Mouse (Mus musculus): ENCODE results near the gene Pla2g4b.
A peak's percentile ranks its signal among the peaks of the same experiment; 100 is the strongest.

Gene Pla2g4b

DNA sequence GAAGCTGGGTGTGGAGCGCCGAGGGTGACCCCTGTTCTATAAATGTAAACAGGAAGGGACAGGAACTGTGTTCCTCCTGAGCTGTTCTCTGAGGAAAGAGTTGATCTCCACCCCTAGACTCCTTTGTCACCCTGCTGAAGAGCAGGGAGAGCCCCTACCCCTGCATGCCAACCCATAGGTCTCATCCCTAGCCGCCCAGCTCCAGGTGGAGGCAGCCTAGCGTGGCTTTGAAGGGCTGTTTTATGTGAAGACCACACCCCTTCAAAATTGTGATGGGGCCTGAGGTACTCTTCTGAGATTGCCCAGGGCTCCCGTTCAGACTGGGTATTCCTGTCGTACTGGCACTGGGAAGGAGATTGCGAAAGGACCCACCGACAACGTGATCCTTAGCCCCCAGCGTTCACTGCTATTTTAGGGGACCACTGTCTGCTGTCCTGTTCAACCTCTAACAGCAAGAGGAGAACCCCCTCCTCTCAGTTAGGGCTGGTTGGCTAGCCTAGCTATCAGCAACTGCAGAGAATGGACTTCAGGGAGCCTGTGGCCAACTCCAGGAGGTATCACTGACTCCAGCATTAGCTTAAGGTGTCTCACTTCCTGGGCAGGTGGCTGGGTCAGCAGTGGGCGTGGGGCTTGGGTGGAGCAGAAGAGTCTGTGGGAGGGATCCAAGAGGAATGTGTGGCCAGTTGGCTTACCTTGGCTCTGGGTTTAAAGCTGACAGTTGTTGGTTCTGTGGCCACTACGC is at the start of gene Pla2g4b:
Gene Pla2g4b (plus strand): TSS at position 692 of the 742 bp plus-strand sequence.
- DNase-seq (ENCODE audit: low spot score): no peak

- no peak for DNase-seq (ENCODE audit: low spot score)
Measured at GRCm38 (mm10) chr2:119985871-119986270, 47.3 kb upstream of the Pla2g4b start.

- no peak for DNase-seq (ENCODE audit: low spot score)
Measured at GRCm38 (mm10) chr2:119986369-119986768, 46.8 kb upstream of the Pla2g4b start.

- no peak for DNase-seq (ENCODE audit: low spot score)
Measured at GRCm38 (mm10) chr2:119987441-119987840, 45.8 kb upstream of the Pla2g4b start.

DNA sequence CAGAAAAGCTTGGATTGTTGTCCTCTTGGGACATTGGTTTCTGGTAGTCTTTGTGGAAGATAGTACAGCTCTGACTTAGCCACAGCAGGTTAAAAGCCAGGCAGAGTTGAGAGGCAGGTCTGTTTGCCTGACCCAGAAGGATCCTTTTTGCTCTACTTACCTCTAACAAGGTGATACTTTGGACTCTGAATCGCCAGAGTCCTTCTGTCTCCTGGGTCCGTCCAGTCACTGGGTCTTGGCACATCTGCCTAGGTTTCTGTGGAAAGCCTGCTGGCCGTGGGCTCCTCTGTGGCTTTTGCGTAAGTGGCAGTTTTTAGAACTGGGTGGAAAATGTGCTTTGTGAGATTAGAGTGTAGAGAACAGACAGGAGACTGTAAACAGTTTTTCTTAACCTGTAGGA is 44.3 kb upstream of the Pla2g4b start:
- no peak for DNase-seq (ENCODE audit: low spot score)

DNA sequence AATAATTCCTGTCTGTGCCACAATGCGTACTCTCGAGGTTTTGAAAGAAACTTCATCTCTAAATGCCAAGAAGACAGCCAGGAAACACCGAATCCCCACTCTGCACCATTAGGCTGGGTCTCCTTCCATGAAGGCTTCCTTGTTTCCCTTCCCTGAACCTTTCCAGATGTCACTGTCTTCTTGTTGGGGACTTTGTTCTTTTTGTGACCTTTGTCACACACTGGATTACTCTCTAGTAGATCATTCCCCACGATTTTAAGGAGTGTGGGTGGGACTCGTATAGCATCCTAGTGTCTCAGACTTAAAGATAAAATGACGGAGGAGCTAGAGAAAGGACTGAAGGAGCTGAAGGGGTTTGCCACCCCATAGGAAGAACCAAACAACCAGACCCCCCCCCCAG is 42.3 kb upstream of the Pla2g4b start:
- DNase-seq (ENCODE audit: low spot score): no peak

DNA sequence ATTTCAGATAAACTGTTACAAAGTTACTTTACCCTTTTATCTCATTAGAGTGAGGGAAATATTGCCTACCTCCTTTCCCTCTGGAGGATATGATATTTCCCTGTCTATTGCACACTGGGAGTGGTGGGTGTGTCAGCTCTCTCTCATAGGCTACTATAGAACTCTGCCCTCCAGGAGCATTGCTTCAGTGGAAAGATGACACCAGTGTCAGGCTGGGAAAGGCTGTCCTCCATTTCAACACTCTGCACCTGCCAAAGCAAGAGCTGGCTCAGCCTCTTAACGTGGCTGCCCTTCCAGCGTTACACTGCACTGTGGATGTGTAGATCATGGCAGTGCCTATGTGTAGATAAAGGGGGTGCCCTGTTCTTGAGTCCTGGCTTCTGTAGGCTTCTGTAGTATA is 40.9 kb upstream of the Pla2g4b start:
- no peak for DNase-seq (ENCODE audit: low spot score)

DNA sequence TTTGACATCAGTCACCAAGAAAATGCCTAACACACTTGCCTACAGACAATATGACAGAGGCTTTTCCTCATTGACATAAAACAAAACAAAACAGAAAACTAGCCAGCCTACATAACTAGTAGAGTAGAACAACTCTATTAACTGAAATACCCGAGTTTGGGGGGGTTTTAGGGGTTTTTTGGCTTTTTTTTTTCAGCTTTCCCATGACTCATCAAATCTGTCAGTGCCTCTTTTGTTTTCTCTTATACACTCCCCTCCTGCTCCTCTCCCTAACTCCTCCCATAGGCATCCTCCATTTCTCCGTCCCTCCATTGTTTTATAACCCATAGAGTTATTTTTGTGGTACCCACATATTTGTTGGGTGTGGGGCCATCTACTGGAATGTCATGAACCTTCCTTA is 39.7 kb upstream of the Pla2g4b start:
- DNase-seq (ENCODE audit: low spot score): no peak

GRCm38 (mm10) chr2:119994839-119995238 is 38.4 kb upstream of the Pla2g4b start:
- DNase-seq (ENCODE audit: low spot score): no peak

DNA sequence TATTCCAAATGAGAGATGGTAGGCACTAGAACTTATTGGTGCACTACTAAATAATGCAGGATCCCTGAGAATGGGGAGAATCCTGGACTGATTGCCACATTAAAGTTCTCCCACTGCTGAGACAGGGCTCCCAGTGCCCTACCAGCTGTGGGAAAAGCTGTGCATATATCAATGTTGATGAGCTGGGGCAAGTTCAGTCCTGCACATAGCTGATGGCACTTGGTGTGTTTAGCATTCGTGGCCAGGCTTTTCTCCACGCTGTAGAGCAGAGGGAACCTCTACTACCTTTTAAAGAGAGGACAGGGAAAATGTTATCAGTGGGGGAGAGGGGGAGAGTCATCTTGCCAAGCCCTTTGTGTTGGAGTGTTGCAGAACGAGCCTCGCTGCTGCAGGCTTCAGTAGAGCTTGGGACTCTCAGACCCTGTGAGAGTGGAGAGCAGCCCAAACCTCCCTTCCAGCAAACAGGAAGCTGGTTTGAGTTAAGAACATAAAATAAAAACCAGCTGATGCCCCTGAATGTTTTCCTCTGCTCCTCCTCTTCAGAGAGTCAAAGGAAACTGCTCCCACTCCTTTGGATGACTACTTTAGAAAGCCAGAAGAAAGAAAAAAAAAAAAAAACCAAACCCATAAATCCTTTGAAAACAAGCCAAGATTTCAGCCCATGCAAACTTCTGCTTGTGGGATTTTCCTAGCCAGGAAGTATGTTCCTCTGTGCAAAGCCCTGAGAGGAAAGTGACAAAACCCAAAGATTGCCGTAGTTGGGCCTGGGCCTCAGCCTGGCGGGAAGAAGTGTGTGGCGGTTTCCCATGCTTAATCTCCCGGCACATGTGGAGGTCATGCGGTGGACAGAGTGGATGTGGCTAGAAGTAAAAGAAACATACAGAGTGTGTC is 37.6 kb upstream of the Pla2g4b start:
- no peak for DNase-seq (ENCODE audit: low spot score)

DNA sequence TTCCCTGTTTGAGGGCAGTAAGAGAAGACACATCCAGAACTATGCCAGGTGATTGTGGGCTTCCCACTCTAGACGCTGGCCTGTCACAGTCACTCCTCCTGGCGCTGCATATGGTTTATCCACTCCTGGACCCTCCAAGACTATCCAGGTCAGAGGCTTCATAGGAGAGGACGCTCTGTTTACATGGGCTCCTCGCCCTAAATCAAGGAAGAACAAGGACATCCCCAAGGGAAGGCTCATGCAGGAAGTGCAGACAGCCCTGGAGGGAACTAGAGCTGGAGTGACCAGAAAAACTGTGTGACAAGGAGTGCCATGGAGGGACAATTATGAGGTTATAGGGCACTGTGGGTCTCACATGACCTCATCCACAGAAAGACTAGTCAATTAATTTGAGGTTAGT is 35.9 kb upstream of the Pla2g4b start:
- DNase-seq (ENCODE audit: low spot score): no peak

GRCm38 (mm10) chr2:119999731-120000130 is 33.5 kb upstream of the Pla2g4b start:
- no peak for DNase-seq (ENCODE audit: low spot score)

- no peak for DNase-seq (ENCODE audit: low spot score)
Measured at GRCm38 (mm10) chr2:120000882-120001584, 32.2 kb upstream of the Pla2g4b start.

- DNase-seq (ENCODE audit: low spot score): no peak
Measured at GRCm38 (mm10) chr2:120001956-120002355, 31.3 kb upstream of the Pla2g4b start.

GRCm38 (mm10) chr2:120003970-120004369 is 29.2 kb upstream of the Pla2g4b start:
- DNase-seq (ENCODE audit: low spot score): no peak

- DNase-seq (ENCODE audit: low spot score): no peak
Measured at GRCm38 (mm10) chr2:120006696-120007095, 26.5 kb upstream of the Pla2g4b start.

DNA sequence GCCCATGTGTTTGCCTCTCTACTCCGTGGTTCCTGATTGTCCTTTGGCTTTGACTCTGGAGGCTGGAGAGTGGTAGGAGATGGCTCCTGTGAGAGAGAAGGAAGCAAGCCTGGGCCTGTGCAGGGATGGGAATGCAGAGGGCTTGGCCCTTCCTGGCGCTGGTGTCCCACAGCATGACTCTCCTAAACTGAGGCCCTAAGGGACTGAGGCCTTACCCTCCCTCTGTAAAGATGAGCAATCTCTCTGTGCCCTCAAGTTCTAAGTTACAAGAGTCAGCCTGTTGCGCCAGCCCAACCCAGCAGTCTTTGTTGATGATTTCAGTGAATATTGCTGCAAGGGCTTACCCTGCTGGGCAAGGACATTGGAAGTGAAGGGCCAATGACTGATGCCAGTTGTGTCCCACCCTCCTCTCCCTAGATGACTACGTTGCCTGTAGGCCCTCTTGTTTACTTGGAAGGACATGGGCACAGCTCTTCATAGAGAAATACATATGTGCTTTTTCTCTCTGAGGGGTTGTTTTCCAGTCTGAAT is 25.5 kb upstream of the Pla2g4b start:
- no peak for DNase-seq (ENCODE audit: low spot score)

DNA sequence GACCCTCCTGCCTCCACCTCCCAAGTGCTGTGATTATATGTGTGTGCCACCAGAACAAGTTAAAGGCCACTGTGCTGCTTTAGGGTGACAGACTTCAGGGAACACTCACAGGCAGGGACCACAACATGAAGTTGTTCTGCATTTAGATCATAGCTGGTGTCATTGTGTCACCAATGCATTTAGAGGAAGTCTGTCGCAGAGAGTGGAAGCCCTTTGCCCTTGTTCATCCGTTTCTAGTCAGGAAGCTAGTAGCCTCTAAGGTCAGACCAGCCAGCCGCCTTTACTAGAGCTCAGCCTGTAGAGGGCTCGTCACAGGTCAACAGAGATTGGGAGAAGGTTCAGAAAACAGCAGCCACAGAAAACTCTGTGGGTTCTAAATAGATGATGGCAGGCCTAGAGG is 24.5 kb upstream of the Pla2g4b start:
- no peak for DNase-seq (ENCODE audit: low spot score)

- DNase-seq (ENCODE audit: low spot score): peak; percentile 25
Measured at GRCm38 (mm10) chr2:120011462-120012200, 21.6 kb upstream of the Pla2g4b start.

DNA sequence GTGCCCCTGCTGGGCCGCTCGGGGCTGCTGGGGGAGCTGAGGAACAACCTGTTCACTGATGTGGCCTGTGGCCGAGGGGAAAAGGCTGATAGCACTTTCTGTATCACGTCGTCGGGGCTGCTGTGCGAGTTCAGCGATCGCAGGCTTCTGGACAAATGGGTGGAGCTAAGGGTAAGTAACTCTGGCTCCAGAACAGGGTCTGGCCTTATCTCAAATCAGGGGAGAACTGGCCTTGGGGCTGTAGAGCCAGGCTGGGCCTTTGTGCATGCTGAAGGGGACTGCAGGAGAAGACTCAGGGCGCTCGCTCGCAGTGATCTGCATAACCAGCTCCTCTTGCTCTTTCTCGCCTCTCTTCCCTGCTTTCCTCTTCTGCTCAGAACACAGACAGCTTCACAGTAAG is 20.3 kb upstream of the Pla2g4b start:
- no peak for DNase-seq (ENCODE audit: low spot score)

- DNase-seq (ENCODE audit: low spot score): no peak
Measured at GRCm38 (mm10) chr2:120013831-120014486, 19.3 kb upstream of the Pla2g4b start.
